Mouse (Mus musculus) embryonic fibroblast, embryonic 13.5 days (primary cell): ENCODE data around the gene Slc35e4.

ENCODE experiments used
- CTCF ChIP-seq: IDR thresholded peaks from 2 replicates; pipeline ENCODE4 v1.5.1; 2011; ENCODE audit warnings: mild to moderate bottlenecking, control low read depth, low read length, moderate library complexity, borderline replicate concordance; ENCODE audit not compliant: insufficient read depth
- POLR2A ChIP-seq: IDR thresholded peaks from 2 replicates; pipeline ENCODE4 v1.6.1; 2011; ENCODE audit warnings: low read depth, mild to moderate bottlenecking, control low read depth, low read length, moderate library complexity

DNA sequence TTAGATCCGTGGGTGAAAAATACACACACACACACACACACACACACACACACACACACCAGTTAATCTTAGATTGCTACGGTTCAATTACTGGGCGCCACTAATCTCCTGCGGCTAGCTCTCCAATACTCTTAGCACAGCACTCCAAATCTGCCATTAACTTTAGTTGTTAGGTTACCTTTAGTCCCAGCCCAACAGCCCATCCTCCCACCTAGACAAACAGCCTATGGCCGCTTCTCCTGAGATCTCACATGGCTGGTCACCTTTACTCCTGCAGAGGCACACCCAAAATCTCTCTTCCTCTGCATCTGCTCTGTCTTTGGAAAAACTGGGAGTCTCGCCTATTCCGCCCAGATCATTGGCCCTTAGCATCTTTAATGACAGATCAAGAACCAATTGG is 26.9 kb upstream of the Slc35e4 start:
- TF ChIP-seq CTCF (no peak), POLR2A (no peak)
